Mouse (Mus musculus): ENCODE measurements at regions not wholly inside any gene's neighbourhood (a gene's known extent, or its start where the extent isn't known, plus 50 kb on each side); places are given as distances from the start of the nearest gene placed in this dataset.

DNA sequence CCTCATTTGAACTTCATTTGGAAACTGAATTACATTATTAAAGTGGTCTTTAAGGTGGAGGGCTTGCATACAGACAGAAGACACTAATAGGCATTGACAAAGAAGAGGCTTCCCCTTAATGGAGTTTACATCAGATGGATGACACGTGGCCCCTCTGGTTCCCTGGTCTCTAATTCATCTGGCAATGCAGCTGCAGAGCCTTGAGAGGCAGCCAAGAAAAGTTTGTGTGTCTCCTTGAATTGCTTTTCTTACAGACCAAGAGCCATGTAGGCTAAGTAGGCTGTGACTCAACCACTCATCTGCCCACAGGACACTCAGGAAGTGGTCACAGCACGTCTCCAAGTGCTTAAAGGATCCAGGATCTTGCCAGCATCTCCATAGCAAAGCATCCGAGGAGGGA lies 183.8 kb downstream of the Pdcd6ip start:
- no peaks in the 10 kb centered on the region for H3K4me1 ChIP-seq (ENCODE audit: control insufficient read depth, insufficient read depth, low read length)
- no peak overlapping the region for H3K4me2 ChIP-seq (ENCODE audit: low read length)
- H3K9ac ChIP-seq (ENCODE audit: low read depth, low read length), result no peak overlapping the region
- H3K4me3 ChIP-seq (ENCODE audit: low read depth, low read length), result no peak overlapping the region
- no peak for ATAC-seq
- H3K27me3 ChIP-seq (ENCODE audit: control insufficient read depth, insufficient read depth, low read depth, low read length), result no peaks in the 10 kb centered on the region
- H3K27ac ChIP-seq (ENCODE audit: low read length), result no peak overlapping the region
- no peaks in the 10 kb centered on the region for H3K36me3 ChIP-seq (ENCODE audit: control insufficient read depth, insufficient read depth, low read length)
- H3K9me3 ChIP-seq (replicated peaks; ENCODE audit: control insufficient read depth, low read length, poor library complexity, severe bottlenecking), result no peaks in the 10 kb centered on the region; the same call in 1 of the 2 replicates
- 75% methylated on average over 3 of the region's 3 CpGs for WGBS

DNA sequence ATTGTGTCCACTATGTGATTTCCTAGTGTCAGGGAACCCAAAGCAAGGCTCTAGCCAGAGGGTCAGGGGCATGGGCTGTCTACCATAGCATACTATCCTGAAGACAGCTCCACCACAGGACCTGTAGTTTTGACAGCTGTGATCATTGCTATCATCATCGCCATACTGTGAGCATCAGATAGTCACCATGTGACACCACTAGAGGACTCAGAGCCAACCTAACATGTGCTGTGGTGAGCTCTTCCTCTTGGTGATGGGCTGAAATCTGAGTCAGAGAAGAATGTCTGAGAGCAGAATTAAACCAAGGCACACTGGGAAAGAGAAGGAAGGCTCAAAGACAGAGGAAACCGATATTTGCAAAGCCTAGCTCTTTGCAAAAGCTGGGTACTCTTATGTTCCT lies 184.9 kb downstream of the Pdcd6ip start:
- ATAC-seq, result no peak
- 96% methylated on average over 2 of the region's 2 CpGs for WGBS
- Histone ChIP-seq H3K4me2 (ENCODE audit: low read length) (no peak overlapping the region), H3K4me3 (ENCODE audit: low read depth, low read length) (no peak overlapping the region), H3K27me3 (ENCODE audit: control insufficient read depth, insufficient read depth, low read depth, low read length) (no peaks in the 10 kb centered on the region), H3K4me1 (ENCODE audit: control insufficient read depth, insufficient read depth, low read length) (no peaks in the 10 kb centered on the region), H3K27ac (ENCODE audit: low read length) (no peak overlapping the region), H3K36me3 (ENCODE audit: control insufficient read depth, insufficient read depth, low read length) (no peaks in the 10 kb centered on the region), H3K9me3 (replicated peaks; ENCODE audit: control insufficient read depth, low read length, poor library complexity, severe bottlenecking) (no peaks in the 10 kb centered on the region; the same call in 1 of the 2 replicates), H3K9ac (ENCODE audit: low read depth, low read length) (no peak overlapping the region)

DNA sequence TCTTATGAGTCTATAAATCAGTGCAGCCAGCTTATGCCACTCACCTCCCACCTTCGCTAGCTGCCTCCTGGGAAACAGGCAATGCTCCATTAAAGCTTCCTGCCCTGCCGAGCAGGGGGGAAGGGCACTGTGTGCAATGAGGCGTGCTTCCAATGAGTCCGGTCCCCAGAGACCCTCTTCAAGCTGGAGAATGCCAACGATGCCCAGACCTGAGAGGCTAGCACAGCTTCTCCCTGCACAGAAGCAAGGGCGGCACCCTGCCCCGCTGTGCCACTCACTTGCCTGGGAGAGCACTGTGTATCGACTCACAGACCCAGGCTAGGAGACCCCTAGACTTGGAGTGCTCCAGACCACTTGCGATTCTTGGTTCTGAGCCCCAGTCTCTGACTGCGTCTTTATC lies 188.3 kb downstream of the Pdcd6ip start:
- Histone ChIP-seq H3K27ac (ENCODE audit: low read length) (no peak overlapping the region), H3K9me3 (replicated peaks; ENCODE audit: control insufficient read depth, low read length, poor library complexity, severe bottlenecking) (no peaks in the 10 kb centered on the region), H3K4me2 (ENCODE audit: low read length) (no peak overlapping the region), H3K4me3 (ENCODE audit: low read depth, low read length) (no peak overlapping the region), H3K36me3 (ENCODE audit: control insufficient read depth, insufficient read depth, low read length) (no peaks in the 10 kb centered on the region), H3K4me1 (ENCODE audit: control insufficient read depth, insufficient read depth, low read length) (no peaks in the 10 kb centered on the region), H3K9ac (ENCODE audit: low read depth, low read length) (no peak overlapping the region), H3K27me3 (ENCODE audit: control insufficient read depth, insufficient read depth, low read depth, low read length) (no peaks in the 10 kb centered on the region)
- 52% methylated on average over 10 of the region's 10 CpGs for WGBS
- no peak for ATAC-seq

DNA sequence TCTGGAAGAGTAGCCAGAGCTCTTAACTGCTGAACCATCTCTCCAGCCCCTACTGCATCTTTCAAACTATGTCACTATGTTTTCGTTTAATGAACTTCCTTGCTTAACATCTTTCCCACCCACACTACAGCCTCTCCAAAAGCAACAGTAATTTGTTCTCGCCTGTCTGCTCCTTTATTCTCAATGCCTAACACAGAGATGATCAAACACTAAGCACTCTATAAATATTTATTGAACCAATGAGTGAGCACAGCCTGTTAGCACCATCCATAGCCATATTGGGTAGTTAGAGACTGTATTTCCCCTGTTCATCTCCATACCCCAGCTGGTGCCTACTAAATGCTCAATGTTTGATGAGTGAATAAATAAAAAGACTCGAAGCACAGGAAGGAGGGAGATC lies 189.6 kb downstream of the Pdcd6ip start:
- Histone ChIP-seq H3K27me3 (ENCODE audit: control insufficient read depth, insufficient read depth, low read depth, low read length) (no peaks in the 10 kb centered on the region), H3K9ac (ENCODE audit: low read depth, low read length) (no peak overlapping the region), H3K27ac (ENCODE audit: low read length) (no peak overlapping the region), H3K4me1 (ENCODE audit: control insufficient read depth, insufficient read depth, low read length) (no peaks in the 10 kb centered on the region), H3K36me3 (ENCODE audit: control insufficient read depth, insufficient read depth, low read length) (no peaks in the 10 kb centered on the region), H3K9me3 (replicated peaks; ENCODE audit: control insufficient read depth, low read length, poor library complexity, severe bottlenecking) (no peaks in the 10 kb centered on the region), H3K4me3 (ENCODE audit: low read depth, low read length) (no peak overlapping the region), H3K4me2 (ENCODE audit: low read length) (no peak overlapping the region)
- WGBS, result 69% methylated on average over 3 of the region's 3 CpGs
- no peak for ATAC-seq

DNA sequence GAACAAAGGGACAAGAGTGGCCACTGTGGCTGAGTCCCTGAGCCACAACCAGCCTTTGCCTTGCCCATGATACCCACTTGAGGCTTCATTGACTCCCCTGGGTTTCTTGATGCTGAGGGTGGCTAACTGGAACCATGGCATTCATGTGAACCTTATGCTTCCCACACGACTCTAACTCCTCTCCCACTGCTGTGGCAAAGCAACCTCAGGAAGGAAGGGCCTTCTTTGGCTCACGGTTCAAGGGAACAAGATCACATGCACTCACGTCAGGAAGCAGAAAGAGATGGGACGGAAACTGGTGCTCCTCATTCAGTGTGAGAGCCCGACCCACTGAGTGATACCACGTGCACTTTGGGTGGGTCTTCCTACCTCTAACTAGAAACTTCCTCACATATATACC lies 190.3 kb downstream of the Pdcd6ip start:
- H3K27ac ChIP-seq (ENCODE audit: low read length), result no peak overlapping the region
- no peaks in the 10 kb centered on the region for H3K36me3 ChIP-seq (ENCODE audit: control insufficient read depth, insufficient read depth, low read length)
- H3K4me2 ChIP-seq (ENCODE audit: low read length), result no peak overlapping the region
- no peaks in the 10 kb centered on the region for H3K4me1 ChIP-seq (ENCODE audit: control insufficient read depth, insufficient read depth, low read length)
- no peak for ATAC-seq
- H3K27me3 ChIP-seq (ENCODE audit: control insufficient read depth, insufficient read depth, low read depth, low read length), result no peaks in the 10 kb centered on the region
- WGBS, result 95% methylated on average over 6 of the region's 6 CpGs
- H3K4me3 ChIP-seq (ENCODE audit: low read depth, low read length), result no peak overlapping the region
- H3K9ac ChIP-seq (ENCODE audit: low read depth, low read length), result no peak overlapping the region
- no peaks in the 10 kb centered on the region for H3K9me3 ChIP-seq (replicated peaks; ENCODE audit: control insufficient read depth, low read length, poor library complexity, severe bottlenecking)

DNA sequence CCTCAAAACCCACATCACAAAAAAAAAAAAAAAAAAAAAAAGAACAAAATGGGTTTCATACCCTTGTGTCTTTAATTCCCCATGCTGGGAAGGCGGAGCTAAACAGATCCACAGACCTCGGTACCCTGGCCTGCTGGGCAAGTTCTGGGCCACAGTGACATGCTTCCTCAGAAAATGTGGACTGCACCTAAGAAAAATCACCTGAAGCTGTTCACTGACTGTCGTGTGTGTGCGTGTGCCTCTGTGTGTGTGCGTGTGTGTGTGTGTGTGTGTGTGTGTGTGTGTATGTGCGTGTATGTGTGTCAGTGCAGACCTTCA lies 192.4 kb downstream of the Pdcd6ip start:
- WGBS, result 82% methylated on average over 6 of the region's 6 CpGs
- Histone ChIP-seq H3K9ac (ENCODE audit: low read depth, low read length) (no peak overlapping the region), H3K4me3 (ENCODE audit: low read depth, low read length) (no peak overlapping the region), H3K36me3 (ENCODE audit: control insufficient read depth, insufficient read depth, low read length) (no peaks in the 10 kb centered on the region), H3K4me2 (ENCODE audit: low read length) (no peak overlapping the region), H3K9me3 (replicated peaks; ENCODE audit: control insufficient read depth, low read length, poor library complexity, severe bottlenecking) (no peaks in the 10 kb centered on the region), H3K27me3 (ENCODE audit: control insufficient read depth, insufficient read depth, low read depth, low read length) (no peaks in the 10 kb centered on the region), H3K27ac (ENCODE audit: low read length) (no peak overlapping the region), H3K4me1 (ENCODE audit: control insufficient read depth, insufficient read depth, low read length) (peaks cover 3% of the 10 kb centered on the region; the same call in 1 of the 2 replicates)
- no peak for ATAC-seq

DNA sequence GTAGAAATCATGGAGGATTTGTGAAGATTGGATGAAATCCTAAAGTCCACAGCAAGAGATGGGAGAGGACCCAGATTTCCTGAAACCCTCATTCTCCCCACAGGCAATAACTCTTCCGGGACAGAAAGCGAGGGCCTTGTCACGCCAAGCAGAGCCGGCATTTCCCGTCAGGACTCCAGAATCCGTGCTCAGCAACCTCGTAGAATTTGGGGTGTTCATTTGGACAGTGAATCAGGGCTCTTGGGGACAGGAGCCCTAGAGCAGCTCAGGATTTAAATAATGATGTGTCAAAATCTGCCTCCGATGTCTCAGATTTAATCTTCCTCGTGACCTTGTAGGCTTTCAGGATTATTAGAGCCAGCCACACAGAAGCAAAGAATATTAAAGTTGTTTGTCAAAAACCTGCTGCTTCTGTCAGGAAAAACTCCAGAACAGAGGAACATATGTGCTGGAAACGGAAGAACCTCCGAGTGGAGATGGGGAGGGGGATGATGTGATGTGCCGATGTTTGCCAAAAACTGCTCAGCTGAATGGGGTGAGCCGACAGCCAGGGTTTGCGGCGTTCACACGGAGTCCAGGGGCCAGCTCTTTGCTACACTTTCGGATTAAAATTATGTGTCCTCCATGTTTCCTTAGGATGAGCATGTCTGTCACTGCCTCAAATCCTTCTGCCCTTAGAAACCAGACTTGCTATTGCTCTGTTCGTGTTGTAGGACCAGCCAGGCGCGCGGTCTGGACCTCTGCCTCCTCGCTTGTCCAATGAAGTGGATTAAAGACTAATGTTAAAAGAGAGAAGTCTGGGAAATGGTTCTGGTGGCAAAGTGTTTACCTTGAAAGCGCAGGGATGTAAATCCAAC lies 193.0 kb downstream of the Pdcd6ip start:
- 75% methylated on average over 23 of the region's 23 CpGs for WGBS
- Histone ChIP-seq H3K4me2 (ENCODE audit: low read length) (no peak overlapping the region), H3K9me3 (replicated peaks; ENCODE audit: control insufficient read depth, low read length, poor library complexity, severe bottlenecking) (no peaks in the 10 kb centered on the region)

DNA sequence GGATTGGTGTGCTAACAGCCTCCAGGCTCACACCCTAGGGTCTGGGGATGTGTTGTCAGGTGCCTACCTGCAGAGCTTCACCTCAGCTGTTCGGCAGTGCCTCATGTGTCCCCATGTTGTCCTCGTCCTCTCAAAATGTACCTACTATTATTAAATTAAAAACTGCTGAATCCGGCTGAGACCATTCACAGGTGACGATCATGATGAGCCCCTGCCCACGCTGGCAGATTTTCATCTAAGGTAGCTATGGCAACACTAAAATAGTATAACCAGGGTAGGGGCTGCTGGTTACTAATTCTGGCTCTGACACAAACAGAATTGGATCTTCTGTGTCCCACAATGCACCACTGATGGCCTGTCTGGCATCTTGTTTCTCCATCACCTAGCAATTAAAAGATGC lies 196.8 kb downstream of the Pdcd6ip start:
- no peak overlapping the region for H3K9ac ChIP-seq (ENCODE audit: low read depth, low read length)
- 76% methylated on average over 5 of the region's 5 CpGs for WGBS
- no peaks in the 10 kb centered on the region for H3K36me3 ChIP-seq (ENCODE audit: control insufficient read depth, insufficient read depth, low read length)
- no peak overlapping the region for H3K4me3 ChIP-seq (ENCODE audit: low read depth, low read length)
- H3K4me1 ChIP-seq (ENCODE audit: control insufficient read depth, insufficient read depth, low read length), result peaks cover 29% of the 10 kb centered on the region
- H3K4me2 ChIP-seq (ENCODE audit: low read length), result no peak overlapping the region
- H3K27ac ChIP-seq (ENCODE audit: low read length), result no peak overlapping the region
- no peaks in the 10 kb centered on the region for H3K27me3 ChIP-seq (ENCODE audit: control insufficient read depth, insufficient read depth, low read depth, low read length)
- no peaks in the 10 kb centered on the region for H3K9me3 ChIP-seq (replicated peaks; ENCODE audit: control insufficient read depth, low read length, poor library complexity, severe bottlenecking)
- no peak for ATAC-seq

More for the DNA sequence above, 193.0 kb downstream of the Pdcd6ip start:
- ATAC-seq, result no peak
- H3K27me3 ChIP-seq (ENCODE audit: control insufficient read depth, insufficient read depth, low read depth, low read length), result no peaks in the 10 kb centered on the region
- peaks cover 3% of the 10 kb centered on the region; the same call in 1 of the 2 replicates for H3K4me1 ChIP-seq (ENCODE audit: control insufficient read depth, insufficient read depth, low read length)
- no peak overlapping the region for H3K4me3 ChIP-seq (ENCODE audit: low read depth, low read length)
- no peak overlapping the region for H3K9ac ChIP-seq (ENCODE audit: low read depth, low read length)
- no peaks in the 10 kb centered on the region for H3K36me3 ChIP-seq (ENCODE audit: control insufficient read depth, insufficient read depth, low read length)
- H3K27ac ChIP-seq (ENCODE audit: low read length), result no peak overlapping the region

DNA sequence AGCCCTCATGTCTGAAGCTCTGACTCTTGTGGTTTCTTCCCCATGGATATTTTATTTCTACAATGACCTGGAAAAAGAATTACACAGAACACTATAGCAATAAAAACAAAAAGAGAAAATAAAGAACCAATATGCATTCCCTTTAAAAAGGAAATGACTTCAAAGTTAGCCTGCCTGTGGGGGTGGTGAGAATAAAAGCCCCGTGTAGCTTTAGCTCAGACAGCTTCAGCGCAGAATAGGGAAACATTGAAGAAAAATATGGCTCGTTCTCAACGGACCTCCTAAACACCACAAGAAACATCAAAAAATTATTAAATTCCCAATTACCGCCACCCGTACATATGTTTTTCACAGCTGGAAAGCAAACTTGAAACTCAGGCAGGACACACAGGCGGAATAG lies 198.7 kb downstream of the Pdcd6ip start:
- Histone ChIP-seq H3K4me3 (ENCODE audit: low read depth, low read length) (no peak overlapping the region), H3K4me1 (ENCODE audit: control insufficient read depth, insufficient read depth, low read length) (peaks cover 30% of the 10 kb centered on the region), H3K9me3 (replicated peaks; ENCODE audit: control insufficient read depth, low read length, poor library complexity, severe bottlenecking) (no peaks in the 10 kb centered on the region), H3K9ac (ENCODE audit: low read depth, low read length) (no peak overlapping the region), H3K4me2 (ENCODE audit: low read length) (no peak overlapping the region), H3K36me3 (ENCODE audit: control insufficient read depth, insufficient read depth, low read length) (no peaks in the 10 kb centered on the region), H3K27ac (ENCODE audit: low read length) (no peak overlapping the region; the same call in 1 of the 2 replicates), H3K27me3 (ENCODE audit: control insufficient read depth, insufficient read depth, low read depth, low read length) (no peaks in the 10 kb centered on the region)
- 82% methylated on average over 7 of the region's 7 CpGs for WGBS
- ATAC-seq, result no peak

Measured in midbrain, embryonic 16.5 days (tissue).